Mouse (Mus musculus) frontal cortex, postnatal 10 days (tissue): ENCODE data around the gene Sell.

Experiments
- DNase-seq, 2 experiments: peaks; one replicate each; pipeline ENCODE4 v3.0.0; 2022; ENCODE audit warnings: low spot score in 2 of 2, mixed read lengths in 1 of 2

The Sell gene

DNA sequence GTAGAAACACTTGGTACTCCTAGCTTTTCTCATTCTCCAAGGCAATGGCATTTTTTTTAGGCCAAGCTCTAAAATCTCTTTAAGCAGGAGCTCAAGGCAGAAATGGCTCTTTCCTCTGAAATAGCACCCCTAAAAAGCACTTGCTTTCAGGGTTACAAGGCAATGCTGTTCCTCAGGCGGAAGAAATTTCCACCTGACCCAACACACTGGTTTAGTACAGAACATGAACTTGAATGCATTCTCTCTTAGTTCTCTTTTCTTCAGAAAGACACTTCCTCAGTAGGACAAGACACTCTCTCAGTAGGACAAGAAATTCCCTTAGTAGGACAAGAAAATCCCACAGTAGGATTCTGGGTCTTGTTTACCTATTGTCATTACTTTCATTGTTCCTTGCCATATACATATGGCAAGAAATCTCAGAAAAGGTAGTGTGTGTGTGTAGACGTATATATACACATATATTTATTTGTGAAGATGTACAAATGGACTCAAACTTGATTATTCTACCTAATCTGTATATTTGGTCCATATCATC lies 12.9 kb downstream of the Sell start:
- DNase-seq: no peak

- DNase-seq: no peak
Measured at GRCm38 (mm10) chr1:164075416-164075815, 13.6 kb downstream of the Sell start.

DNA sequence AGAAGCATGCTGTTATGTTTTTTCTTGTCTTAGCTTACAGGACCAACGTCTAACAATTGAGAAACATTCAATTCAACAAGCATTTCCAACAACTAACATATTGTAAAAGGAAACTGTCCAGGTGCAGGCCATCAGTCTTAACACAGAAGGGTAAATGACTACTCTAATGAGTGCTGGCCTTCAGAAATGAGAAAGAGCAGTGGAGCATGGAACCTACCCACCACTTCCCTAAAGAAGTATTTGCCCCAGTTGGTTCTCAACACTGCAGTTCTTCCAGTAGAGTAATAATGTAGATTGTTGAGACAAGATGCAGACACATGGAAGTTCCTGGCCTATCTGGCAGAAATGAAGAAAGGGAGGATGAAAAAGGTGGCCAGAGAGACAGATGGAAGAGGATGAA lies 14.7 kb downstream of the Sell start:
- no peak for DNase-seq

DNA sequence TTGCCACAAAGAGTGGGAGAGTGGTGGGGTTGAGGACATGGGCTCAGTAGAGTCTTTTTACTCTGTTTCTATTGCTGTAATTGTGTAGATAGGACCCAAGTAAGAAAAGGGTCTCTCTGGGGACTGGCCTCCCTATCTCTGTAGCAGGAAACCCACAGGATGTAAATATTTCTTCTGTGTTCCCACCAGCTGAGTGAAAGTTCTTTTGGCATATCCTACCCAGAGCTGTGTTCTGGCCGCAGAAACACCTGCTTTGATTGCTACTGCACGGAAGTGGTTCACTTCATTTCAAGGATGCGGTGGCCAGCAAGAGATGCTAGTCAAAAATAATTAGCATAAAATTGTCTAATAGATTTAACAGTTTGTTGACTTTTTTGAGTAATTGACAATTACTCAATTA lies 15.2 kb downstream of the Sell start:
- no peak for DNase-seq

DNA sequence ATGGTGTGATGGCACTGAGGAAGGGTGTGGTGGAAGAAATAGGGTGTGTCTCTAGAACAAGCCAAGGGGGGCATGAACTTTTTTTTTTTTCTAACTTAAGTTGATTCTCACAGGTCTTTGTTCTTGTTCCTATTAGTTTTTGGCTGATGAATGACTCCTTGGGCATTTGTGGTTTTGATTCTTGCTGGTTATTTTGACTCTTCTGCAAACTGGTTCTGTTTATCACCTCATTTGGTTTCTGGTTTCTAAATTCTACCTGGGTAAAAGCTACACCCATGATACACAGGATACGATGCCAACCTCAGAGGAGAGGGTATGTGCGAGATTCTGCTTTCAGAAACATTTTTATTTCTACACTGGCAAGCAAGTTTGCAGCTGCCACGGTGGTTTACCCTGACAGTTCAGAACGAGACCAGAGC lies 16.6 kb downstream of the Sell start:
- DNase-seq: no peak

DNA sequence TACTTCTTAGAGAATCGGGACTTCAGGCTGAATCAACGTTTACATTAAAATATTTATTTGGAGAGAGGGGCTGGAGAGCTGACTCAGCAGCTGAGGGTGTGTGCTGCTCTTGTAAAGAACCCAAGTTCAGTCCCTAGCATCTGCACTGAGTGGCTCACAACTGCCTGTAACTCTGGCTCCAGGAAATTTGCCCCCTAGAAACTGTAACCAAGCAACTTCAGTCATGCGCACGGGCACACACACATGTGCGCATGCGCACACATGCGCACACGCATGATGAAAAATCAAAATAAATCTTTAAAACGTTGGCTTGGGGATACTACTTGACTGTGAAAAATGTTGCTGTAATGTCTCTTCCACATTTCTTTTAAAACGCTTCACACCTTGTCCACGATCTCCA lies 17.3 kb downstream of the Sell start:
- DNase-seq: no peak

DNA sequence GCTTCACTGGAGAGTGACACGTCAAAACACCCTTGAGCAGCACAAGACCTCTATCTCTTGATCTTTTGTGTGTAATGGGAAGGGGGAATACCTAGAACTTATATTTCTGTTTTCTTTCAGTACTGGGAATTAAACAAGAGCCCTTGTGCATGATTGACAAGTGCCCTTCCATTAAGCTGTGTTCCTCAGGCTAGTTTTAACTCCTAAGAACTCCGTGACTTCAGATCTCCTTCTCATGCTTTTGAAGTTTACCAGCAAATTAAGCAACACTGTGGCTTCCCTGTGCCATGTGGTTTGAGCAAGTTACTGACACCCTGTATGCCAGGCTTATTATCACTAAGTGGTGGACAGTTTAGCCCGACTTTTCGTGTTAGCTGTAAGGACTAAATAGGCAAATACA lies 21.3 kb downstream of the Sell start:
- DNase-seq: no peak

DNA sequence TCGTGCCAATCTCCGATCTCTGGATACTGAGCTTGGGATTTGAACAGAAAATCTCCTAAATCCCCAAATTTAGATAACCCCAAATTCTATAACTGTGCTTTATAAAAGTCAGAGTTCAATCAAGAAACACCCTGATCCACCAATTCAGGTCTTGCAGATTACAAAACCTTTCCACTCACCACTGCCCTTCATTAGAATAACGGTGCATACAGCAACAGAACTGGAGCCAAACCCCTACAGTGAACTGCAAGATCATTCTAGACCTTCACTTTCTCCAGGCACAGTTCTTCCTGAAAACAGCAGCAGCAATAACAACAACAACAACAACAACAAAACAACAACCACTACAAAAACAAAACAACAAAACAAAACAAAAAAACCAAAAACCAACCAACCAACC lies 25.0 kb downstream of the Sell start:
- DNase-seq: no peak

GRCm38 (mm10) chr1:164087872-164088271 lies 26.1 kb downstream of the Sell start:
- no peak for DNase-seq

DNA sequence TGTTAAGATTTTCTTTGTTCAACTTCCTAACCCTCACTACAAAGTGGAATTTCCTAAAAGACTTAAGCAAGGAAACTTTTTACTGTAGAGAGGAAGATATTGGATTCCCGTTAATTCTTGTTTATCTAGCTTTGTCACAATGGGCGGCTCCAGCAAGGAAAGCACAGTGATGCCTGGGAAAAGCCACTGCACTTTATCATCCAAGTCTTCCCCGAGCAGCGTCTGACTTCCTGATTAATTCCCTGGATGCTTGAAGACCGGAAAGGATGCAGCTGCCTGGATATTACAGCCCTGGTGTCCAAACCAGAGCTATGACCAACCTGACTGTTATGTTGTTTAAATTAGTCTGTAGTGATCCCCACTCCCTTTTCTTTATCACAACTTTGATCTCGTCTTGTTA lies 35.0 kb downstream of the Sell start:
- DNase-seq: no peak

GRCm38 (mm10) chr1:164097911-164098310 lies 36.1 kb downstream of the Sell start:
- DNase-seq: no peak

GRCm38 (mm10) chr1:164098372-164098771 lies 36.6 kb downstream of the Sell start:
- DNase-seq: no peak

DNA sequence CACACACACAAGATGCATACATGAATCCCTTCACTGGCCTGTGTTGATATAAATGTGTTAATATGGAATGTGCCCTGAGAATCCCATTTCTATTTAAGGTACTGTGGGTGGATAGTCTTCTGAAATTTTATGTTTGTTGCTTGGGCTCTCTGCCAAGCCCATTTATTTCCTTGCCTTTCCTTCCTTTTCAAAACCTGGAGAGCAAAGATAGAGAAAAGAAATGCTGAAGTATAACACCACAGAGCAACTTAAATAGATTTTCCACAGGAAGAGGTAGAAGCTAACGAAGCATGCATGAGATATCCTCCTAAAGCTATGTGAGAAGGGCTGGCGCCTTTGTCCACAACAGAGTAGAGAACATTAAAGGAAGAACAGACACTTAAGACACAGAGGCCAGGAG lies 48.0 kb downstream of the Sell start:
- DNase-seq: no peak

- no peak for DNase-seq
Measured at GRCm38 (mm10) chr1:164110591-164111329, 49.0 kb downstream of the Sell start.

DNA sequence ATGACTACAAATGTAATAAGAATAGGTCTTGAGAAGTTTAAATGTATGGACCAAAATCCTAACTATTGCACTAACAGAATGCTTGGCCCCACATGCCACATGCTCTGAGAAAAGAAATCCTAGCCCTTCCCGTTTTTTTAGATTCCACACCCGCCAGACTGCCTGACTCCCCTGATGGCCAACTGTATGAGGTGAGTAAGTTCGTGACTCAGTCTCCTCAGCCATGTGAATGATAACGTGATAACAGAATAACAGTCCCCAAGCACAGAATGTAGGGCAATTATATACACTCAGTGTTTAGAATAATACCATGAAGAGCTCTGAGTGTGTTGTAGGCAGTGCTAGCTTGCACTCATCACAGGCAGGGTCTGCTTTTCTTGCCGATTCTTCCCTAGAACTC lies 52.5 kb downstream of the Sell start:
- DNase-seq: no peak

DNA sequence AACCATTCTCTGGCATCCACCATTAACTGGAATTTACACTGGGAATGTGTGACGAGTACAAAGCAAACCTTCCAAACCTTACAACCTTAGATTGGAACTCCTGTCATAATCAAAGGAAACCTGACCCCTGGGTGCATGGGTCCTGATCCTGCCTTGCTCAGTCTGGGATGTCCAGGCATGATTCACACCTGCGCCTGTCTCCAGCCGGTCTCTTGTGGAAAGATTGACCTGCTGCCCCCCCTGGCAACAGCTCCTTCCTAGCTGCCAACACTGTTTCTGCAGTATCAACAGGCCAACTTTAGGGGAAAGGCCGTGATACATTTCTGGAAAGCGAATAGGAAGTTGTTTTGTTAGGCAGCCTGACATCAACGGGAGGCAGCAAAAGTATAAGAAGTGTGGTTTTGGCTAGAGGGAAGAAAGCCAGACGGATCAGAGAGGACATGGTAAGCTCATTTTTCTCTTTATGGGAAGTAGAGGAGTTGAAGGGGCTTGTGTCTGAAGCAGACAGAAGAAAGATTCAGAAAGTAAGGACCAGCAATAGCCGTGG lies 53.2 kb downstream of the Sell start, which contains the start of gene Selp:
Selp (plus strand) TSS at position 318 of the 547 bp plus-strand sequence.
- no peak for DNase-seq

GRCm38 (mm10) chr1:164115647-164116046 lies 53.9 kb downstream of the Sell start:
- DNase-seq: no peak

DNA sequence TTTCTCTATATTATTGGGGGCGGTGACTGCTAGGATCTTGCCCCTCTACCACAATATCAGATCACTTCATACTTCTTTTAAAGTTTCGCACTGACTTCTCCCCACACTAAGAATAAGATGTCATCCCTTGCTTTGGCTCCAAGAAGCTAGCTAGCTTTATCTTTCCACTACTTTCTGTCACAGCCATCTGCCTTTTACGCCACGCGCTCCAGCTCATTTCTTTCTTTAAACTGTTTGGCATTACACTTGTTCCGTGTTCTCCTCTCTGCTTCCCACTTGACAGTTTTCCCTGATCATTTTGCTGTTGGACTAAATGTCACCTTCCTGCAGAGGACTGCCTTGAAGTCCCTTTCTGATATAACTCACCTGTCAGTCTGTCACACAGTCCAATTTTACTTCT lies 56.1 kb downstream of the Sell start:
- no peak for DNase-seq

GRCm38 (mm10) chr1:164119892-164120776 lies 58.4 kb downstream of the Sell start:
- DNase-seq: no peak

GRCm38 (mm10) chr1:164120777-164121158 lies 59.0 kb downstream of the Sell start:
- no peak for DNase-seq

GRCm38 (mm10) chr1:164123836-164124235 lies 62.1 kb downstream of the Sell start:
- DNase-seq: no peak

DNA sequence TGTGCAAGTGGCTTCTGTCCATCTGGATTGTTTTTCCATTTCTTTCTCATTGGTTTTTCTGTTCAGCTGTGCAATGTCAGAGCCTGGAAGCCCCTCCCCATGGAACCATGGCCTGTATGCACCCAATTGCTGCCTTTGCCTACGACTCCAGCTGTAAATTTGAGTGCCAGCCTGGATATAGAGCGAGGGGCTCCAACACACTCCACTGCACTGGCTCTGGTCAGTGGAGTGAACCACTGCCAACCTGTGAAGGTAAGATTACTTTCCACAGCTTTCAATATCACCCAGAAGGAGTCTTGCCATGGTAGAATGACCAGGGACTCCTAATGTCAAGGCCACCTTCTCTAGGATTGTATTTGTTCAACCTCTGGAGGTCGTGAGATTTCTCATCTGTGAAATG lies 68.2 kb downstream of the Sell start:
- DNase-seq: no peak
